Mouse (Mus musculus): Measurements from ENCODE around the gene Zmym1. TPM values are rescaled to one million over a fixed set of nuclear protein-coding genes. Genes with fewer than 3 reads are reported as not detected.

Gene Zmym1
- polyA plus RNA-seq (2012; ENCODE audit: low replicate concordance): 0.41 and 2.1 TPM in 2 replicates

DNA sequence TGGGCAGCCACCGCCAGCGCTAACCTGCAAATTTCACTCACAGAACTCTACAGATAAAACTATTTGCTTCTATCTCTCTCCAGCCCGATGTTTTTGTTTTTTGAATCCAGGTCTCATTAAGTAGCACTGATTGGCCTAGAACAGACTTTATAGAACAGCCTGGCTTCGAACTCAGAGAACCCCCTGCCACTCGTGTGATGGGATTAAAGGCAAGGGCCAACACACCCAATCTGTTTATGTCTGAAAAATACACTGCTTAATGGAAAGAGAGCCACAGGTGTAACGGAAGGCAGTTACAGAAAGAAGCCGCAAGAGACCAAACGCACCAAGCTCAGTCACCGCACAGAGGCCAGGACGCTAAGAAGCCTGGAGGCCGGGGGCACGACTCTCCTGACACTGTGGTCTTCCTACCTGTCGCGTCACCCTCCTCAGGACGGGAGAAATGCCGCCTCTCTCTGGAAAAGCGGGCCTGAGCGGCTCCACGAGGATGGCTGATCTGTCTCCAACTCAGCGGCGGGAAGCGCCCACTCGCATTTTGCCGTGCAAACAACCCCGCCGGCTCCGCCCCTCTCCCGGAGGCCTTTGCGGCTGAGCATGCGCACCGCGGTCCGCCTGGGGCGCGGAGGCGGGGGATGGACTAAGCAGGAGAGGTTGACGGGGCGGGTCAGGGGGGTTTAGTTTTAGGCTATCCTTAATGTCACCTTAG, at the start of gene Zmym1:
Gene Zmym1, minus strand, starts transcription at position 568 of the 706 bp plus-strand sequence.

DNA sequence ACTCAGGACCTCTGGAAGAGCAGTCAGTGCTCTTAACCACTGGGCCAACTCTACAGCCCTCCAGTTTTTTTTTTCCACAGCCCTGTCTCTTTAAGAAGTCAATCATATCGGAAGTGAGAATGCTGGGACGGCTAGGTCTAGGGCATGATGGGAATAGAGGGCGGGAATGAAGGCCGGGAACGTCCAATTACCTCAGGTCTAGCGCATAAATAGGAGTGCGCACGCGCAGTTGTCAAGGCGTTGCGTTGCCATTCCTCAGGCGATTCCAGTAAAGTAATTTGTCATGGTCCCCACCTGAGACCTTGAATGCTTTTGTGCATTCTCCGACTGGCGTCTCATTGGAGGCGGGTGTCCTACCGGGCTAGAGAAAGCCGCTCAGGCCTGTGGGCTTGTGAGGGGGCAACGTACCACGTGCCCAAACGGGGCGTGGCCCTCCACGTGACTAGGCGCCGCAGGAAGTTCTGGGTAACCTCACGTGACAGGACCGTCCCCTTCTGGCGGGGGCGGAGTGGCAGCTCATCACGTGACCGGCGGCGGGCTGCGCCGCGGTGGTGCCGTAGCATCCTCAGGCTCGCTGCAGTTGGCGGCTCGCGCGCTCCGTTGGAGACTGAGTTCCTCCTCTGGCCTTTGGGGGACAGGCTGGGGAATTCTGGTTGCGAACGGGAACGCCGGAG, 16.1 kb upstream of the Zmym1 start, which contains the start of gene Zmym6:
Gene Zmym6, plus strand, starts transcription at position 509 of the 674 bp plus-strand sequence.

DNA sequence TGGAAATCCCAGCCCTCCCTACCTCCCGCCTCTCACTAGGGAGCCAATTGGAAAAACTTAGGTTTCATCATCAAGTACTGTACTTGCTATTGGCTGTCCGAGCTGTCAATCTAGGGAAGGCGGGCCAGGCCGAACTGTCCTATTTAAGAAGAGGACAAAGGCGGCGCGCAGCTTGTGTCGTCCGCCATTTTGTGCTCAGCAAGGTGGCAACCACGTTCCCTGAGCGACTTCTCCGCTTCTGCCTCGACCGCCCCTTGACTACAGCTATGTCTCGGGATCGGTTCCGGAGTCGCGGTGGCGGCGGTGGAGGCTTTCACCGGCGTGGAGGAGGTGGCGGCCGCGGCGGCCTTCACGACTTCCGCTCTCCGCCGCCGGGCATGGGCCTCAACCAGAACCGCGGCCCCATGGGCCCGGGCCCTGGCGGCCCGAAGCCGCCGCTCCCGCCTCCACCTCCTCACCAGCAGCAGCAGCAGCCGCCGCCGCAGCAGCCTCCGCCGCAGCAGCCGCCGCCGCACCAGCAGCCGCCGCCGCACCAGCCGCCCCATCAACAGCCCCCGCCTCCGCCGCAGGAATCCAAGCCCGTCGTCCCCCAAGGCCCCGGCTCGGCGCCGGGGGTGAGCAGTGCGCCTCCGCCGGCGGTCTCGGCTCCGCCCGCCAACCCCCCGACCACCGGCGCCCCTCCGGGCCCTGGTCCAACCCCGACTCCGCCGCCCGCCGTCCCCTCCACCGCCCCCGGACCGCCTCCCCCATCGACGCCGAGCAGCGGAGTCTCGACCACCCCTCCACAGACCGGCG, 39.6 kb downstream of the Zmym1 start, which contains the start of gene Sfpq:
Gene Sfpq, plus strand, starts transcription at position 174 of the 795 bp plus-strand sequence.

Other genes starting within 250 kb of the Zmym1 start
- gene Zmym4, start 93.0 kb downstream of the Zmym1 start, polyA plus RNA-seq (2012; ENCODE audit: low replicate concordance): 1.5 and 2.5 TPM in 2 replicates
- 421 and 927 TPM in 2 replicates for gene Sfpq, start 39.8 kb downstream of the Zmym1 start, polyA plus RNA-seq (2012; ENCODE audit: low replicate concordance)
- 0.44 and 0.48 TPM in 2 replicates for gene Zmym6, start 16.2 kb upstream of the Zmym1 start, polyA plus RNA-seq (2012; ENCODE audit: low replicate concordance)
- gene Tmem35b, start 62.5 kb upstream of the Zmym1 start, polyA plus RNA-seq (2012; ENCODE audit: low replicate concordance): 0.50 and 0.63 TPM in 2 replicates
- gene Dlgap3, start 108.1 kb upstream of the Zmym1 start, polyA plus RNA-seq (2012; ENCODE audit: low replicate concordance): 0.59 and 3.9 TPM in 2 replicates
- 14.9 and 20.2 TPM in 2 replicates for gene Smim12, start 182.6 kb upstream of the Zmym1 start, polyA plus RNA-seq (2012; ENCODE audit: low replicate concordance)